Mouse (Mus musculus) heart, embryonic 12.5 days (tissue): ENCODE data around the gene Slc26a6. TPM values are rescaled to one million over a fixed set of nuclear protein-coding genes. Genes with fewer than 3 reads are reported as not detected.

Experiments used
- ATAC-seq: fragments of 200-750 bp; cut with Nextera tagmentation; 2 replicates; pipeline ENCODE4 v1.8.0; 2017; ENCODE audit warnings: moderate TSS enrichment, moderate library complexity; ENCODE audit not compliant: insufficient number of reproducible peaks, low FRiP score
- H3K27ac ChIP-seq: fragments of 300-500 bp; sonication (generic); 2 replicates; pipeline ENCODE4 v1.5.1; 2016; ENCODE audit warnings: mild to moderate bottlenecking, moderate library complexity; ENCODE audit not compliant: poor library complexity, severe bottlenecking
- H3K27me3 ChIP-seq: fragments of 300-500 bp; sonication (generic); replicated peaks from 2 replicates; pipeline ENCODE4 v1.6.1; 2016; ENCODE audit warnings: mild to moderate bottlenecking, moderate library complexity
- H3K36me3 ChIP-seq: fragments of 300-500 bp; sonication (generic); 2 replicates; pipeline ENCODE4 v1.6.1; 2016; ENCODE audit warnings: mild to moderate bottlenecking, moderate library complexity
- H3K4me1 ChIP-seq: fragments of 300-500 bp; sonication (generic); replicated peaks from 2 replicates; pipeline ENCODE4 v1.6.1; 2016; ENCODE audit warnings: mild to moderate bottlenecking
- H3K4me2 ChIP-seq: fragments of 300-500 bp; sonication (generic); 2 replicates; pipeline ENCODE4 v1.6.1; 2016; ENCODE audit warnings: mild to moderate bottlenecking, moderate library complexity
- H3K4me3 ChIP-seq: fragments of 300-500 bp; sonication (generic); 2 replicates; pipeline ENCODE4 v1.5.1; 2016; ENCODE audit warnings: mild to moderate bottlenecking
- H3K9ac ChIP-seq: fragments of 300-500 bp; sonication (generic); 2 replicates; pipeline ENCODE4 v1.6.1; 2016; ENCODE audit warnings: mild to moderate bottlenecking, moderate library complexity
- H3K9me3 ChIP-seq: fragments of 300-500 bp; sonication (generic); replicated peaks from 2 replicates; pipeline ENCODE4 v1.6.1; 2016; ENCODE audit warnings: mild to moderate bottlenecking, moderate library complexity
- WGBS: fragments of 180-500 bp; shearing (Covaris S2); methylation state at CpG from one replicate; pipeline ENCODE4 v1.1.7; 2016; 5-methylcytosine and 5-hydroxymethylcytosine counted together
- microRNA-seq: library from miRNA; unstranded; fragments of <30 nt; microRNA quantifications from one replicate; pipeline ENCODE4, GENCODE M21; 2017
- polyA plus RNA-seq: library from polyadenylated mRNA; unstranded; fragments of >200 nt; fragmentation: Nextera tagmentation; extraction: Ambion mirVana; gene quantifications from 2 replicates; pipeline ENCODE4 v1.2.1, GENCODE M21; 2016

Slc26a6 gene
- polyA plus RNA-seq, 1 experiment from 2014 or later: 6.0 TPM

DNA sequence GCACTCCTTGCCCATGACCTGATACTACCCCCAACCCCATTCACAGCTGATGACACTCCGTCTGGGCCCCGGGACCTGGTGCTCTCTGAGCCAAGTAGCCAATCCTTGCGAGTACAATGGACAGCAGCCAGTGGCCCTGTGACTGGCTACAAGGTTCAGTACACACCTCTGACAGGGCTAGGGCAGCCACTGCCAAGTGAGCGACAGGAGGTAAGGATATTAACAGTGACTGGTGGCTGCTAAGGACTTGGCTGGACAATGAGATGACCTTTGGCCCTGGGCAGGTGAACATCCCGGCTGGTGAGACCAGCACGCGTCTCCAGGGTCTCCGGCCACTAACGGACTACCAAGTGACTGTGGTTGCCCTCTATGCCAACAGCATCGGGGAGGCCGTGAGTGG lies 102.8 kb downstream of the Slc26a6 start:
- peaks cover 52% of the 10 kb centered on the region for H3K27me3 ChIP-seq
- no peak overlapping the region for H3K4me3 ChIP-seq
- peaks cover 17% of the 10 kb centered on the region for H3K4me1 ChIP-seq
- no peak overlapping the region for H3K27ac ChIP-seq
- H3K36me3 ChIP-seq: peaks cover 4% of the 10 kb centered on the region
- H3K9me3 ChIP-seq: no peaks in the 10 kb centered on the region
- 90% methylated on average over 11 of the region's 11 CpGs for WGBS
- no peak overlapping the region for H3K4me2 ChIP-seq
- ATAC-seq: no peak
- H3K9ac ChIP-seq: no peak overlapping the region

Small RNA genes within 50 kb of the gene (microRNA-seq; reads per million reads assigned to microRNA genes)
- gene Gm23156: not detected

Other genes with a start within 250 kb of the Slc26a6 start
- 49.1 and 49.7 TPM in 2 replicates for gene Arih2, start 203.9 kb upstream of the Slc26a6 start, polyA plus RNA-seq
- 57.1 and 59.3 TPM in 2 replicates for gene Slc25a20, start 191.2 kb upstream of the Slc26a6 start, polyA plus RNA-seq
- 41.8 and 44.0 TPM in 2 replicates for gene Prkar2a, start 164.0 kb upstream of the Slc26a6 start, polyA plus RNA-seq
- 45.1 and 47.7 TPM in 2 replicates for gene Ip6k2, start 69.5 kb upstream of the Slc26a6 start, polyA plus RNA-seq
- 8.9 and 9.2 TPM in 2 replicates for gene Nckipsd, start 44.9 kb upstream of the Slc26a6 start, polyA plus RNA-seq
- gene Celsr3, start 27.0 kb upstream of the Slc26a6 start, polyA plus RNA-seq: 0.08 and 0.09 TPM in 2 replicates
- gene Tmem89, start 61.3 kb downstream of the Slc26a6 start, polyA plus RNA-seq: not detected in 2 replicates
- 738 and 745 TPM in 2 replicates for gene Uqcrc1, start 83.3 kb downstream of the Slc26a6 start, polyA plus RNA-seq
- gene Col7a1, start 100.3 kb downstream of the Slc26a6 start, polyA plus RNA-seq: 1.1 and 1.3 TPM in 2 replicates
- gene Ucn2, start 132.7 kb downstream of the Slc26a6 start, polyA plus RNA-seq: not detected in 2 replicates
- 3.0 and 4.3 TPM in 2 replicates for gene Pfkfb4, start 138.5 kb downstream of the Slc26a6 start, polyA plus RNA-seq
- 67.5 and 70.3 TPM in 2 replicates for gene Shisa5, start 185.3 kb downstream of the Slc26a6 start, polyA plus RNA-seq
- 5.8 and 7.1 TPM in 2 replicates for gene Trex1, start 206.5 kb downstream of the Slc26a6 start, polyA plus RNA-seq
- 17.9 and 19.6 TPM in 2 replicates for gene Atrip, start 220.8 kb downstream of the Slc26a6 start, polyA plus RNA-seq
- 14.6 and 16.3 TPM in 2 replicates for gene Ccdc51, start 229.2 kb downstream of the Slc26a6 start, polyA plus RNA-seq
- gene Tma7, start 229.3 kb downstream of the Slc26a6 start, polyA plus RNA-seq: 715 and 742 TPM in 2 replicates
- gene Plxnb1, start 242.1 kb downstream of the Slc26a6 start, polyA plus RNA-seq: 11.1 and 11.7 TPM in 2 replicates